Mouse (Mus musculus) liver, embryonic 14.5 days (tissue): ENCODE measurements at regions not wholly inside any gene's neighbourhood (a gene's known extent, or its start where the extent isn't known, plus 50 kb on each side); places are given as distances from the start of the nearest gene placed in this dataset.

ENCODE experiments used
- CTCF ChIP-seq: IDR thresholded peaks from 2 replicates; pipeline ENCODE4 v1.5.1; 2016; ENCODE audit warnings: antibody characterized with exemption, low read depth, control low read depth
- EP300 ChIP-seq: IDR thresholded peaks from 2 replicates; pipeline ENCODE4 v1.6.1; 2016; ENCODE audit warnings: antibody characterized with exemption, low read depth

DNA sequence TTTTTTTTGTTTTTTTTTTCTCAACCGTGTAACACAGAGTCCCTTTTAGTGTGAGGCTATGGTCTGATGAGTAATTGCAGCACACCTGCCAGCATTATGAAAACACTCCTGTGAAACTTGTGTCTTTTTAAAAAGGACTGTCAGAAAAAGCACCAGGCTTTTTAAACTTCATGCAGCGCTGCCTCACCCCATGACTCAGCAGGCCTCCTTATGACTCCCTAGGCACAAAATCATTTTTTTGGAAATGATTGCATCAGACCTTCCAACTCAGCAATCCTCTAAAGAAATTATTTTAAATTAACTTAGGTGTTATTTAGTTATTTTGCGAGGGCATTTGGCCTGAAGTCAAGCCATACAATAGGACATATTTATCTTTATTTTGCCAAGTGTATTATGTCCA, 134.7 kb upstream of the Hcn1 start:
- TF ChIP-seq CTCF (no peak), EP300 (no peak)
